Mouse (Mus musculus): ENCODE data around the gene Gm4969.
A peak's percentile ranks its signal among the peaks of the same experiment; 100 is the strongest.

DNA sequence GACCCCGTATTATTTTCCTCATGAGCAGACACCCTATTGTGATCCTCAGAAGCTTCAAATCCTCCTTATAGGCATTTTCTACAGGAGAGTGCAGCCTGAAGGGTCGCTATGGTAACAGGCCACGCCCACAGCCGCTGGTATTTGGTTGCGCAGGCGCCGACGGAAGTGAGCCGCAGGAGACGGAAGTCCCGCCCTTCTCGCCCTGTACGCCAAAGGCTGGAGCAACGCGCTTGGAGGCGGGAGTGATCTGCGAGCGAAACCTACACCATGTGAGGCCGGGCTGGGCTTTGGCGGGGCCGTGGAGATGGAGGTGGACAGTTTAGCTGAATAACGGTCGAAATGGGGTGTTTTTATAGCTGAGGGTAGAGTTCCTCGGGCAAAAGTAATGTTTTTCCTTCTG is 31.5 kb upstream of the Gm4969 start, which contains the start of gene Snrpd2:
- peak; percentile 39; the same call in 1 of the 2 replicates for TF ChIP-seq POLR2A (IDR thresholded peaks at IDR 0.05; ENCODE audit: extremely low read depth, insufficient read depth, low read length)
- TF ChIP-seq CTCF (IDR thresholded peaks at IDR 0.05; ENCODE audit: low read depth, low read length), result no peak
